Mouse (Mus musculus) splenic B cell, adult 2 months (primary cell): ENCODE measurements around the gene Coro7.

Experiments
- DNase-seq: peaks from one replicate; pipeline ENCODE4 v3.0.0-alpha.2; 2011; ENCODE audit warnings: low read depth, low spot score
- H3K27me3 ChIP-seq: 2 replicates; pipeline ENCODE4 v1.6.1; 2012; ENCODE audit warnings: mild to moderate bottlenecking, low read length, moderate library complexity, mixed read lengths; ENCODE audit not compliant: control insufficient read depth, poor library complexity, insufficient read depth, severe bottlenecking
- H3K36me3 ChIP-seq: 2 replicates; pipeline ENCODE4 v1.6.1; 2012; ENCODE audit warnings: mild to moderate bottlenecking, low read length, moderate library complexity, mixed read lengths; ENCODE audit not compliant: control insufficient read depth, poor library complexity, insufficient read depth, severe bottlenecking

Gene Coro7

DNA sequence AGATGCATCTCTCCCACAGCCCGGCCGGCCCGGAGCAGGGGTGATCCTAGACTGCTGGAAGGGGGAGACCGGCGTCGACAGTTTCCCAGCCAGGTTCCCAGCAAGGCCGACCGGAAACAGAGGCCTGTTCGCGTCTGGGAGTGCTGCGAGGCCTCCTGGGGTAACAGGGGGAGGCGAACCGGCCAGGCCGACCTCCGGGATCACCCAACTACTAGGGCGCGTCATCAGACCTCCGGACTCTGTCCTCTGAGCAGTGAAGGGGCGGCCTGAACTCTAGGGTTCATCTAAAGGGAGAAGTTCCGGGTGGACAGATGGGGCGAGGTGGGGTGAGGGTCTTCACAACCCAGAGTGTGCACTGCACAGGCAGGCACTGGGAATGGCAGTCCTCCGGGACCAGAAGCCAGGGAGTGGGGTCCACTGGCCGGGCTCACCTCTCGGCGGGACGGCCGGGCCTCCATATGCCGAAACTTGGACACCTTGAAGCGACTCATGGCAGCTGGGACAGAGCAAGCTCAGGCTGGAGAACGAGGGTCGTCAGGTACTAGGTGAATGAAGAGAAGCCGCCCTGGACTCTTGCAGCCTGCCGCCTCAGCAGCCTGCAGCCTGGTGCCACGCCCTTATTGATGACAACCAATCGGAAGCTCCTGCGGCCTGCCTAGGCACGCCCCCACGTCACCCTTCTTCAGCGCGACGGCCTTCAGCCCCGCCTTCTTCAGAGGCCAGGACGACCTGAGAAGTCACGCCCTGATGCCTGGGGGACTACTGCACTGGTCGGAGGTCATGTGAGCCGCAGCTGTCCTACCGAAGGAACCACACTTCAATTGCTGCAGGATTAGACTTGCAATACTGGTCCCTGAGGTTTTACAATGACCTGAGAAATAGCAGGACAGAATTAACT is at the start of gene Coro7:
Gene Coro7 (minus strand): TSS at position 657 of the 898 bp plus-strand sequence.
- no peaks in the 10 kb centered on the region for H3K27me3 ChIP-seq
- peaks cover 3% of the 10 kb centered on the region for H3K36me3 ChIP-seq
- DNase-seq, result peak; percentile 97

DNA sequence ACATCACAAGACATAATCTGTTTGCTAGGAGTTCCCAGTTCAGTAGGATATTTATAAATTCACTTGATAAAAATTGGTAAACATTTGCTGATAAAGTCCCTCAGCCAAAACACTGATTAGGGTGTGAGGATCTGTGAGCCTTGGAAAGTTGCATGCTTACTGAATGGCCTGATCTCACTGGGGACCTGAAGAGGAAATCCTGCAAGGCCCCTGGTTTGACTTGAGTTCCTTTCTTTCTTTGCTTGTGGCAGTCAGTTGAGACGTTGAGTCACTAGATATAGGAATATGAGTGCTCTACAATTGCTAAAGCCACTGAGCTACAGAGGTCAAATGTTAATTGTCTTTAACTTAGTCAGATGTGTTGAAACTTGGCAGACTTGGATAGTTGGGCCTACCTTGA is 48.4 kb upstream of the Coro7 start:
- no peaks in the 10 kb centered on the region for H3K36me3 ChIP-seq

DNA sequence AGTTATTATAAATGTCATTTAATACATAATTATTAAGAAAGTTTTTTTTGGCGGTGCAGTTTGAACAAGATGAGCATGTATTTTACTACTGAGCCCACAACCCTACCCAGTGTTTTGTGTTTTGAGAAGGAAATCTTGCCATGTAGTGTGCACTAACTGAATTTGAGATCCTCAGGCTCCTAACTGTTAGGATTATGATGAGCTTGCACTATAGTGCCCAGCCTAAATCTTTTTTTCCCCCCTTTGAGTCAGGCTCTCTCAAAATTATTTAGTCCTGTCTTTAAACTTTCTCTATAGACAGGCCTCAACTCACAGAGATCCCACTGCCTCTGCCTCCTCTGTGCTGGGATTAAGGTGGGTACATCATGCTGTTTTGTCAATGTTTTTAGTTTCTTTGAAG is 47.9 kb upstream of the Coro7 start:
- no peak for DNase-seq
- Histone ChIP-seq H3K27me3 (no peaks in the 10 kb centered on the region), H3K36me3 (no peaks in the 10 kb centered on the region)

More for the DNA sequence above, 48.4 kb upstream of the Coro7 start:
- peak; percentile 24 for DNase-seq
- H3K27me3 ChIP-seq, result no peaks in the 10 kb centered on the region

DNA sequence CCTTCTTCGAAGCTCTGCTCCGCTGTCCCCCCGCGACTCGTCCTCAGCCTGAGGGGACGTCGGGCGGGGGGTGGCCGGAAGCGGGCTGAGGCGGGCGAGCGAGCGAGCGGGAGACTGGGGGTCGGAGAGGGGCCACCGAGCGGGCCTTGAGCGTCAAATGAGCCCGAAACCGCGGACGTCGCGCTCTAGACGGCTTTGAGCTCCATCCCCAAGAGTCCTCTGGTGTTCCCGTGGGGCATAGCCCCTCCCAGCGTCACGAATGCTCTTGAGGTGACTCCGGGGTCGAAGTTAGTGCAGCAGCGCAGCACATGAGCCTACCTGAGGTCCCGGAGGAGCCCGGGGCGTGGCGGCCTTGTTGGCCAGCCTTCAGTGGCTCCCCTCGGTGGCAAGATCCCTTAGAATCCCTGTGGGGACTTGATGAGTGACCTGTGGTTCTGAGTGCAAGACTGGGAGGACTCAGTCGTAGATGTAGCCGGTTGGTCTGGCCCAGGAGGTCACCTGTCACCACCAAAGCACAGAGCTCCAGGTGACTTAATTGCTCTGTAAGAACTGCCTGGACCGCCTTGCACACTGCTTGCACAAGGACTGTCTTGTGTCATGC is 47.1 kb upstream of the Coro7 start:
- peak; percentile 60 for DNase-seq
- Histone ChIP-seq H3K27me3 (no peaks in the 10 kb centered on the region), H3K36me3 (no peaks in the 10 kb centered on the region)

DNA sequence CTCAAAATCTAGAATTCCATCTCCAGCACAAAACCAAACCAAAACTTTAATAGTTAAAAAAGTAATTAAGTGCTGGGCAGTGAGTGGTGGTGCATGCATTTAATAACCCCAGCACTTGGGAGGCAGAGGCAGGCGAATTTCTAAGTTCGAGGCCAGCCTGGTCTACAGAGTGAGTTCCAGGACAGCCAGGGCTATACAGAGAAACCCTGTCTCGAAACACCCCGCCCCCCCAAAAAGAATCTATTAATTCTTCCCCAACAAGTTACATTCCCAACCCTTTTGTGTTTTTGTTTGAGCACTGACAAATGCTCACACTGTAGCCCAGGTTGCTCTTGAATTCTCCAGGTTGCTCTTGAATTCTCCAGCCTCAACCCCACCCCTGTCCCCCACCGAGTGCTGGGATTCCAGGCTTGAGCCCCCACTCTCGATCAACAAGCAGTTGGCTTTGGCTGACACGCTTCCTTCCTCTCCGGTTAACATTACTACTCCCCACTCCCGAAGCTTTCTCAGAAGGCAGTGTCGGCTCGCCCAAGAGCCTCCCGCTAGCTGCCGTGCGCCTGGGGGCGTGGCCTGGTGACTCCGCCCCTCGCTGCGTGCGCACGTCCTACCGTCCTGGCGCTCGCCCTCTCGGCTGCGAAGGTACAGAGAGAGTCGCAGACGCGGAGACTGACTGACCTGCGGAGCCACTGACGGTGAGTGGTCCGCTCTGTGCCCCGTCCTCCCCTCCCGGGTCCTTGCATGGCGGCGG is 46.4 kb upstream of the Coro7 start, which contains the start of gene Hmox2:
Gene Hmox2 (plus strand): TSS at position 582 of the 748 bp plus-strand sequence.
- peak; percentile 95 for DNase-seq
- Histone ChIP-seq H3K27me3 (no peaks in the 10 kb centered on the region), H3K36me3 (no peaks in the 10 kb centered on the region)

DNA sequence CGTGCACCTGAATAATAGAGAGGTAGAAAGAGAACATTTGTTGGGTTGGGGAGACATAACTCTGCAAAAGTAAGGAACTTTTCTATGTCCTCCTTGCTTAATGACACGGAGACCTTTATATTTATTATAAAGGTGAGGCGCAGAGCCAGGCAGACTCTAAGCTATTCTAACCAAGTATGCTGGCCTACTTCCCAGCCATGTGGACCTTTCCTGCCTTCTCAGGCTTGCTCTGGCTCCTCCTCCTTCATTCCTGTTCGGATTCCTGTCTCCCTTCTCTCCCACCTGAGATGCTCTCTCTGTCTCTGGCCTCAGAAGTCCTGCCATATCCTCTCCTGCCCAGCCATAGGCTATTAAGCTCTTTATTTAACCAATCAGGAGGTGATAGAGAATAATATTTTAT is 45.7 kb upstream of the Coro7 start:
- DNase-seq, result no peak
- Histone ChIP-seq H3K36me3 (no peaks in the 10 kb centered on the region), H3K27me3 (no peaks in the 10 kb centered on the region)

DNA sequence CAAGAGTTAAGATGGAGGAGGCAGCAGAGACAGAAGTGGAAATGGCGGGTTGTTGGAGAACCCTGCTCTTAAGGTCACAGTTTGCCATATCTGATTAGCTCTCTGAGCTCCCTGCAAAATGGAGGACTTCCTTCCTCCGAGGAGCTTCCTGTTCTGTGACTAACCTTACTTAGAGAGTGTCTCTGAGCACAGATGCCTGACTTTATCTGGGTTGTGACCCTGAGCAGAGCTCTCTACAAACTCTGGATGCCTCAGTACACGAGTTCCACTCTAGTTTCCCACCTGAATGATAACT is 43.3 kb upstream of the Coro7 start:
- H3K36me3 ChIP-seq, result no peaks in the 10 kb centered on the region
- DNase-seq, result peak; percentile 50
- H3K27me3 ChIP-seq, result no peaks in the 10 kb centered on the region

DNA sequence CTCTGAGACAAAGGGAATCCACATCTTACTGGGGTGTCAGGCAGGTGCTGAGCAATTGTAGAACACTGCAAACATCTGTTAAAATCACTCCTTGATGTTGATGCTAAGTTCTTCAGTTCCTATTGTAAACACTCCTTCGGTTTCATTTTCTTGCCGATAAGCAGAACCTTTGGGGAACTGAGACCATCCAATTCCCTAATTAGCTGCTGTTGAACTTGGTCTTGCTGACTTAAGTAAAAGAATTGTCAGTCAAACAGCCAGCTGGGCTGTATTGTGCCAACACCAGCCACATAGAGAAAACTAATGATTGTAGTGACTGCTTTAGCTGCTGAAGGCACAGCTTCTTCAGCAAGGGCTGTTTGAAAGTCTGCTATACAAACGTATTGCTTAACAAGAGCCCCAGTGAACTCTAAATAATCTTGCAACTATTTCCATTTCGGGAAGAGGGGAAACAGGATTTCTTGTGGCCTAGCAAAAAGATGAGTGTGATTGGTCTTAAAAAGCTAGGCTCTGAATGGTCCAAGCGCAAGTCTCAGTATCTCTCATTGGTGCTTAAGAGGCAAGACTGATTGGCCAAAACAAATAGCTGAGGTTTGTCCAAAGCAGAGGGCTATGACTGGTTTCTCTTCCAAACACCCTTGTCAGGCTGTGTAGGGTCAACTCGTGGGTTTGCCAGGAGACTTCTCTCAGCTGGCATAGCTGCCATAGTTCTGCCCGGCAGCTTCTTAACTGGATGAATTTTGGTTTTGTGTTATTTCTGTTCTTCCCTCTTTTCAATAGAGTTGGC is 42.7 kb upstream of the Coro7 start:
- Histone ChIP-seq H3K27me3 (no peaks in the 10 kb centered on the region), H3K36me3 (no peaks in the 10 kb centered on the region)
- peak; percentile 72 for DNase-seq

DNA sequence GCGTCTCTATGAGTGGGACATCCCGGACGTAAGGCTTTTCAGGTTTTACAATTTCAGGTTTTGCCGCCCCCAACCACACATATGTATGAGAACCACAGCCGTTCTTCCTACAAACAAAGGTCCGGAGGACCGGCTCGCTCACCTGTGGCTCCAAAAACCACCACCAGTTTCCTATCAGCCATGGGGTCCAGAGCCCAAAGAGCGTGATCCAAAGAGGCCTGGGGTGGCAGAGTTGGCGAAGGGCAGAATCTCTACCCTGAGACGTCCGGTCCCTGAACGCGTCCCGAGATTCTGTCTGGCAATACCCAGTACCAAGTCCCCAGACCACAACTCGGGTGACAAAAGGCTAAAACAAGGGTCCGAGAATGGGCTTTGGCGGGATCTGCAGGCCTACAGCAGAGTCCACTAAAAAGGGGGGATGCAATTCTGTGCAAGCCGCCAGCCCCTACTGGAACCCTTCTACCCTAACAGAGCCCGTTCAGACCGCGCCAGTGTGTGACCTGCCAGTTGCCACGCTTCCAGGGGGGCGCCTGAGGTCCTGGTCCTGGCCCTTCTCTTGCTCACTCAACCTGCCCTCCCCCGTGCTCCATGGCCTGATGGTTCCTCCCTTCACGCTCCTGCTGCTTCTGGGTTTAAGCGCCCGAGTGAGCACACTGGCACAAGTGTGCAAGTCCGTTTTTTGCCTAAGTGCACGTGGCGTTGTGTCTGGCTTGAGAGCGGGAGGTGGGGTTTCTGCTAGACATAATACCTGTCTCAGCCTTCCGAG is 39.4 kb upstream of the Coro7 start, which contains the start of gene Nmral1:
Gene Nmral1 (minus strand): TSS at position 604 of the 766 bp plus-strand sequence.
- no peaks in the 10 kb centered on the region for H3K36me3 ChIP-seq
- DNase-seq, result peak; percentile 71
- H3K27me3 ChIP-seq, result no peaks in the 10 kb centered on the region

DNA sequence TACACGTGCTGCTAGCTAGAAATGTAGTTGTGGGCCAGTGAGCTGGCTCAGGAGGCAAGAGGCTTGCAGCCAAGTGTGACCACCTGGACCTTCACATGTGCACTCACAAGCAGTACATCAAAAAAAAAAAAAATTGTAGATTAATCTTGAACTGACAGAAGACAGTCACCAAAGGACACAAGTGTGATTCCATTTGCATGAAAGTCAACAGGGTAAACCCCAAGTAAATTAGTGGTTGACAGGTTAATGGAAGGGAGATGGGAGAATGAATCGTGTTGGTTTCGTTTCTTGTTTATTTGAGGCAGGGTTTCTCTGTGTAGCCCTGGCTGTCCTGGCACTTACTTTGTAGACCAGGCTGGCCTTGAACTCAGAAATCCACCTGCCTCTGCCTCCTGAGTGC is 38.3 kb upstream of the Coro7 start:
- H3K36me3 ChIP-seq, result no peaks in the 10 kb centered on the region
- DNase-seq, result peak; percentile 51

DNA sequence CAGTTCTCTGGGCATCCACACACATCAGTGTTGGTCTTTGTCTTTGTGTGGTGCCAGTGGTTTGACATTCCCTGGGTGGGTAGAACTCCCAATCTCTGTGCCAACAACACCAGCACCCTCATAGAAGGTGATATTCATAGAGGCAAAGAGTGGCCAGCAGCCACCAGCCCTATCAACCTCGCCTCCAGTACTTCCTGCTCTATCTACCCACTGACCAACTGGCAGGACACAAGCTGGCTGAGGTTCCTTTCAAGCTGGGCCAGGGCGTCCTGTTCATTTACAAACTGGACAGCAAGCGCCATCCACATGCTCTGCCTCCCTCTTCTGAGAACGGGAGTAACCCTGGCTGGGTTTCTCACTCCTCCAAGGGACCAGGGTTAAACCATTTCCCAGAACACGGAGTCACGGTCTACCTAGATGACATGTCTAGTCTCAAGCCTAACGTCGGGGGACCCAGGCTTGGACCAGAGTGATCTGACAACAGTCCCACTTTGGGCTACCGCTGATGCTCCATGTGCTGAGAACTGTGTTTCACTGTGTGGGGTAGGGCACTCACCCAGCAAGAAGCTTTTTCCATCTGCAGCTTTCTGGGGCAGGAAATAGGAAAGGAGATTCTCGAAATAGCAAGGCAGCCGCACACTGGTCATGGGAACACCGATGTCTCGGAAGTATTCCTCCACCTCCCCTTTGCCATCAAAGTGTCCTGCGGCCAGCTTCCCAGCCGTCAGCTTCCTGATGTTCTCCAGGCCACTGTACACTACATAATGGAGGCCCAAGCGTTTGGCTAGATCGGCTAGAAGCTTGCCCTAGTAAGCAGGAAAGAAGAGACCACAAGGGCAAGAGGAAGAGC is 34.5 kb upstream of the Coro7 start:
- Histone ChIP-seq H3K36me3 (0 out of 2 replicates have a peak, but pooled peaks cover 3% of the 10 kb centered on the region), H3K27me3 (no peaks in the 10 kb centered on the region)
- no peak for DNase-seq

More for the DNA sequence above, 38.3 kb upstream of the Coro7 start:
- no peaks in the 10 kb centered on the region for H3K27me3 ChIP-seq

DNA sequence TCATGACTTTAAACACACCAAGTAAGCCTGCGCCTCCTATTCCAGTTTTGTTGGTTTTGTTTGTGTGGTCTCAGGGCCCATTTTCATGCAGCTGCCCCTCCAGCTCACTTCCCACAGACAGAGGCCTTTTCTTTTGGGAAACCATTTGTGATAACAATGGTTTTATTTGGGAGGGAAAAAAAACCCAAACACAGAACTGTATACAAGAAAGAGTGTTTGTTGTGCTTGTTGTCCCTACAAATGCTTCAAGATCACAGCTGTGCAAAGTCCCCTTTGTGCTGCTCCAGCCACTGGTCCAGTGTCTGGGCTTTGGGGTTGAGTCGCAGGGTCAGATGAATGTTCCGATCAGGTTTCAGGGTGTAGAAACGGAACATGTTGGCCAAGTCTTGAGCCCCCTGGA is 31.6 kb upstream of the Coro7 start:
- peaks cover 7% of the 10 kb centered on the region; the same call in 1 of the 2 replicates for H3K36me3 ChIP-seq
- DNase-seq, result no peak
- H3K27me3 ChIP-seq, result no peaks in the 10 kb centered on the region

DNA sequence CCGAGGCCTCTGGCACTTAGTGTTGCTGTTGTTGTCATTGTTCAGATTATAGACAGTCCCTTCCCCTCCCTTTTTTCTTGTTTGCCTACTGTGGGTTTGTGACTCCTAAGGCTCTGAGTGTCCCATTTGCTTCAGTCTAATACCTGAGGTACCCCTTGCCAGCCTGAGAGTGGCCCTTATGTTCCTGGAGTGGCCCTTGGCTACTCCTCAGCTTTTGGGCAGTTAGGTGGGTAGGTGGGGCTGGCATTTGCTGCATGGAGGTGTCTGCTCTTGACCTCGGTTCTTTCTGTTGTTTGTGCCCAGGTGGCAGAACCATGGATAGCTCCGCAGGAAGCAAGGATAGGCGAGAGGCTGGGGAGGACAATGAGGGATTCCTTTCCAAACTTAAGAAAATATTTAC is 26.0 kb upstream of the Coro7 start:
- no peaks in the 10 kb centered on the region for H3K27me3 ChIP-seq
- peaks cover 19% of the 10 kb centered on the region; the same call in 1 of the 2 replicates for H3K36me3 ChIP-seq

More for the DNA sequence above, 26.0 kb upstream of the Coro7 start:
- DNase-seq, result no peak
